Mouse (Mus musculus): ENCODE measurements at regions not wholly inside any gene's neighbourhood (a gene's known extent, or its start where the extent isn't known, plus 50 kb on each side); places are given as distances from the start of the nearest gene placed in this dataset.

- Histone ChIP-seq H3K4me3 (no peak overlapping the region), H3K27ac (no peak overlapping the region)
- TF ChIP-seq CTCF (conservative IDR thresholded peaks at IDR 0.05): no peak
- DNase-seq (ENCODE audit: low spot score in 2 of 2): no peak
Measured at GRCm38 (mm10) chr8:60372681-60373398, 130.2 kb downstream of the Gm10283 start.

- Histone ChIP-seq H3K4me3 (no peak overlapping the region), H3K27ac (no peak overlapping the region)
- no peak for DNase-seq (ENCODE audit: low spot score in 2 of 2)
- TF ChIP-seq CTCF (conservative IDR thresholded peaks at IDR 0.05): no peak
Measured at GRCm38 (mm10) chr8:60348291-60348690, 154.7 kb downstream of the Gm10283 start.

GRCm38 (mm10) chr8:60345830-60346420 lies 157.1 kb downstream of the Gm10283 start:
- Histone ChIP-seq H3K27ac (no peak overlapping the region), H3K4me3 (no peak overlapping the region)
- TF ChIP-seq CTCF (conservative IDR thresholded peaks at IDR 0.05): no peak
- DNase-seq (ENCODE audit: low spot score in 2 of 2): no peak

- H3K4me3 ChIP-seq: no peak overlapping the region
- no peak overlapping the region for H3K27ac ChIP-seq
- TF ChIP-seq CTCF (conservative IDR thresholded peaks at IDR 0.05): no peak
- no peak for DNase-seq (ENCODE audit: low spot score in 2 of 2)
Measured at GRCm38 (mm10) chr8:60315478-60315877, 187.5 kb downstream of the Gm10283 start.

GRCm38 (mm10) chr8:60313977-60314854 lies 188.8 kb downstream of the Gm10283 start:
- TF ChIP-seq CTCF (conservative IDR thresholded peaks at IDR 0.05): peak; percentile 68
- no peak for DNase-seq (ENCODE audit: low spot score in 2 of 2)
- H3K4me3 ChIP-seq: no peak overlapping the region
- no peak overlapping the region for H3K27ac ChIP-seq

GRCm38 (mm10) chr8:60310136-60310535 lies 192.9 kb downstream of the Gm10283 start:
- Histone ChIP-seq H3K4me3 (no peak overlapping the region), H3K27ac (no peak overlapping the region)
- no peak for DNase-seq (ENCODE audit: low spot score in 2 of 2)
- no peak for TF ChIP-seq CTCF (conservative IDR thresholded peaks at IDR 0.05)

- H3K4me3 ChIP-seq: no peak overlapping the region
- DNase-seq (ENCODE audit: low spot score in 2 of 2): no peak
- TF ChIP-seq CTCF (conservative IDR thresholded peaks at IDR 0.05): no peak
Measured at GRCm38 (mm10) chr8:60301282-60301681, 201.7 kb downstream of the Gm10283 start.

GRCm38 (mm10) chr8:60277211-60277801 lies 225.7 kb downstream of the Gm10283 start:
- TF ChIP-seq CTCF (conservative IDR thresholded peaks at IDR 0.05): no peak
- Histone ChIP-seq H3K4me3 (no peak overlapping the region), H3K27ac (no peak overlapping the region)
- DNase-seq (ENCODE audit: low spot score in 2 of 2): no peak

More at GRCm38 (mm10) chr8:60301282-60301681, 201.7 kb downstream of the Gm10283 start:
- no peak overlapping the region for H3K27ac ChIP-seq

- no peak for DNase-seq (ENCODE audit: low spot score in 2 of 2)
- H3K27ac ChIP-seq: no peak overlapping the region
- no peak overlapping the region for H3K4me3 ChIP-seq
- TF ChIP-seq CTCF (conservative IDR thresholded peaks at IDR 0.05): no peak
Measured at GRCm38 (mm10) chr8:60250341-60250740, 252.7 kb downstream of the Gm10283 start.

- TF ChIP-seq CTCF (conservative IDR thresholded peaks at IDR 0.05): no peak
- DNase-seq (ENCODE audit: low spot score in 2 of 2): no peak
- Histone ChIP-seq H3K27ac (no peak overlapping the region), H3K4me3 (no peak overlapping the region)
Measured at GRCm38 (mm10) chr8:60249704-60250103, 253.3 kb downstream of the Gm10283 start.

GRCm38 (mm10) chr8:60247601-60248000 lies 255.4 kb downstream of the Gm10283 start:
- Histone ChIP-seq H3K27ac (no peak overlapping the region), H3K4me3 (no peak overlapping the region)
- TF ChIP-seq CTCF (conservative IDR thresholded peaks at IDR 0.05): no peak
- no peak for DNase-seq (ENCODE audit: low spot score in 2 of 2)

- Histone ChIP-seq H3K4me3 (no peak overlapping the region), H3K27ac (no peak overlapping the region)
- TF ChIP-seq CTCF (conservative IDR thresholded peaks at IDR 0.05): no peak
- DNase-seq (ENCODE audit: low spot score in 2 of 2): no peak
Measured at GRCm38 (mm10) chr8:60241366-60241765, 261.6 kb downstream of the Gm10283 start.

GRCm38 (mm10) chr8:60220946-60221345 lies 282.1 kb downstream of the Gm10283 start:
- TF ChIP-seq CTCF (conservative IDR thresholded peaks at IDR 0.05): no peak
- no peak overlapping the region for H3K4me3 ChIP-seq
- DNase-seq (ENCODE audit: low spot score in 2 of 2): no peak
- H3K27ac ChIP-seq: no peak overlapping the region
